Mouse (Mus musculus): ENCODE data around the gene Iqcj.

- no peak for TF ChIP-seq CTCF (IDR thresholded peaks at IDR 0.05; ENCODE audit: insufficient read depth, low read length)
- TF ChIP-seq POLR2A (IDR thresholded peaks at IDR 0.05; ENCODE audit: borderline replicate concordance, extremely low read depth, low read depth, low read length), result no peak
Observed at GRCm38 (mm10) chr3:68012342-68012741, 120.3 kb downstream of the Iqcj start.

Data from lung, adult 2 months (tissue).